Mouse (Mus musculus) ovary, postnatal 10 days (tissue): ENCODE data around the gene Trmt44.

Experiments used
- DNase-seq: peaks from one replicate; pipeline ENCODE4 v3.0.0; 2022; ENCODE audit warnings: low spot score

Trmt44 gene

DNA sequence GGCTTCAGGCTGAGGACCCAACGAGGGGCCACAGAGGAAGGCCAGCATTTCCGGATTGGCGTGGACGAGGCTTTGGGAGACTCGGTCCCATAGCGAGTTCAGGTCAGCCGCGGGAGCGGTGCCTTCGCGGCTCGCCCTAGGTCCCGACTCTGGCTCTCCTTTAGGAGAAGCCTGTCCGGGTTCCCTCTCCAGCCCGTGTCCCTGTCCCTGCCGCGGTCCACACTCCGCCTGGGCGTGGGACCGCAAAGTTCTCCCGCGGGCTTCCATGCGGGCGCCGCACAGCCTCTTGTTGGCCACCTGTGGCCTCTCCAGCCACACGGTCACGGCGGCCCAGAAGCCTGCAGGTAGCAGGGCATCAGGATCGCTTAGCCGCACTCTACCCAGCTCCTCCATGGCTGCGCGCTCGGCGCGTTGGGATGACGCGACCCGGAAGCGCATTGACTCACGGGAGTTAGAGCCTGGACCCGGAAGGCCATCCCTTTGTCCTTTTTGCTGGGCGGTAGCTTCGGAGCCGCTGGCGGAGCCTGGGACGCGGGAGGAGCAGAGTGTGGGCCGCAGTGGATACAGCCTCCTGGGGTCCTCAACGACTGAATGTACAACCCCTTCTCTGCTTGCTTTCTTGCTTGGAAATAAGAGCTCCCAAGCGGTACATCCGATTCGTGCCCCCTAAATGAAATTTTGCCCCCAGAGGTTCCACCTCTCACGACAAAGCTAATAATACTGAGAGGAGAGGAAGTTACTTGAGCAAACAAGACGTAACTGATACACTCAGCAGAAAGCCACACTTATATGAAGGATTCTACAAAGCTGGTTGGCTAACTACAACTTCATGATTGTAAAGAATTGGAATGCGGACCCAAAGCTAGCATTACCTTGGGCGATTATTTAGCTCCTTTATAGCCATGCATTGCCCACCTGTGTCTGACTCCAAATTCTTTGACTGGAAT is at the start of gene Trmt44:
Trmt44 (minus strand) TSS at position 418 of the 947 bp plus-strand sequence.
- peak; percentile 86 for DNase-seq

DNA sequence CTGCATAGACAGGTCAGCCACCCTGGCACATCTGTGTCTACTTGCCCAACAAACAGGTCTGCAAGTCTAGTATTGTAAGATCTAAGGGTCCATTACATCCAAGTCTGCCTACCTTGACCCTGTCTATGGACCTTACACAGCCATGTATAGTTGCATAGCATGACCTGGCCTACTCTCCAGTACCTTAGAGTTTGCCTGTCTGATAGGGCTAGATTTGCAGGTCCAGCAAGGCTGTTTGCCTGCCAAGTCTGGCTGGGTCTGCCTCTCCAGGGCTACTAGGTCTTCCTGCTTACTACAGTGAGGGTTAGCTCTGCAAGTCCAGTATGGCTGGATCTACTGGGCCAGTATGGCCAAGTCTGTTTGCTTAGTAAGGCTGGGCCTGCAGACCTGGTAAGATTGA is 49.0 kb upstream of the Trmt44 start:
- DNase-seq, result no peak

DNA sequence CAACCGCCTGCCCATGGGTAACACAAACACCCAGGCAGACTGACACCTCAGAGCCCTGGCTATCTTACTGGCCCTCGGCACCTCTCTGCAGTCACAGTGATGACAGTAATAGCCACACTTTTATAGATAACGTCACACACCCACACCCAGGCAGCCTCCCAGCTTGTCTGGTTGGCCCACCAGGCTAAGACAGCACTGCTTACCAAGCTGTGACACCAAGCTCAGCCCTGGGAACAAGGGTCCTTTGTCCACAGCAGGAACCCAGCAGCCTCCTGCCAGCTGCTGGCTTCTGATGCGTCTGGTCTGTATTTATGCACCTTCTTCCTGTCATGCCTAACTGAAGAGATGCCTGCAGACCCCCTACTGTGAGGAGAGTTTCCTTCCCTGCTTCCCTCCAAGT is 46.2 kb upstream of the Trmt44 start:
- no peak for DNase-seq

DNA sequence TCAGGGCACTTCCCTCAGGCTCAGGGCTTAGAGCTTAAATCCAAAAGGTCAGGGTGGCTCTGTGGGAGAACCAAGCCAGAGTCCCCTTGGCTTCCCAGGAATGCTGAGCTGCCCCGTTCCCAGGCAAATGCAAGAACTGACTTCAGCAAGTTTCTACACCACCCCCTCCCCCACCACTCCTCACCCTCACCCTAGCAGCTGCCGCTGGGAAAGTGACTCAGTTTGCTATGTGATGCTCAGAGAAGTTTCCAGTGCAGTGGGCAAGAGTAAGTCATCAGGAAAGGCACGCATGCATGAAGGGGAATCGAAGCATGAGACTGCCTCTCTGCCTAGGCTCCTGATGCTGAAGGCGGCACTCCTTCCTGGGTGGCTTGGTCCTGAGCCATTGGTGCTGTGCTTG is 42.1 kb upstream of the Trmt44 start:
- no peak for DNase-seq

DNA sequence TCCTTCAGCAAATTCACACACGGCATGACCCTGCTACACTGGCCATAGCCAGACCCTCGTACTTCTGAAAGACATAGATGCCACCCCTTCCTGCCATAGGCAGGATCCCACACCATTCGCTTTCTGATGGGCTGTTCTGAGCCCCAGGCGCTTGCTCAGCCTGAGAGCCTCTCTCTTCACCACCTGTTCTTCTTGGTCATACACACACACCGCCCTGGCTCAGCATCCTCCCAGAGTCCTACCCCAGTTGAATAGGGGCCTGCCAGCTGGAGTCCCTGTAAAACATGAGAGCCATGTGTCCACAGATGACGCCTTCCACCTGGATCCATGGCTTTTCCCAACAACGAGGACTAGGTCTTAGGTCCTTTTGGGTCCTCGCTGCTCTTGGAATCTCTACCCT is 37.9 kb upstream of the Trmt44 start:
- DNase-seq, result no peak

DNA sequence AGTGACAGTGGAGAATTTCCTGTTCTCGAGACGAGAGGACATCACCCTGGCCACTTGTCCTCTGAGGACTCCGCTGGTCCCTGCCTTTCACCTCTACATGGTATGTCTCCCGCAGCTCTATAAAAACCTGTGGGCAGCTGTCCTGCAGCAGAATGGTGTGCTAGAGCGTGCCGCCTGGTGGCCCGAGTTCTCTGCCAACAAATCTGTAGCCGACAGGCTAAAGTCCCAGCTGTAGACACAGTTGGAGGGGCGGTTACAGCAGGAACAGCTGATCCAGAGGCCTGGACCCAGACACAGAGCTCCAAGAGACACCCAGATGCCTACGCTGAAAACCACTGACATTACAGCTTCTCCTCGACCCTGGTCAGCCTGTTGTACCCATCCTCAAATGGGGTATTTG is 37.0 kb upstream of the Trmt44 start:
- DNase-seq, result no peak

DNA sequence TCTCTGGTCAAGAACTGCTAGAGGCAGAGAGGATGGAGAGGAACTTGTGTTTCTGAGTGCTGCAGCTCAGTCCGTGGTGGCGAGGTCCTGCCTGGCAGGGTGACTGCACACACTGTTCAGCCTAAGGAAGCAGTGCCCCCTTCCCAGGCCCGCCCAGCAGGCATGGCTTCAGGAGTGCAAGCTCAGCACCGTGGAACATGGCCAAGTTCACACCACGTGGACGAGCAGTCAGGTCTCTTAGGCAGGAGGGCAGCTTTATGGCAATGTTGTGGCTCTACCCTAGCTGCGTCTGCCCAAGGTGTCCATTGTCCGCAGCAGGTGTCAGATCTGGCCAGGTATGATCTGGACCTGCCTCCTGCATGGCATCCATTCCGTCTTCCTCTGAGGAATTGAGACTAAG is 36.3 kb upstream of the Trmt44 start:
- DNase-seq, result no peak

DNA sequence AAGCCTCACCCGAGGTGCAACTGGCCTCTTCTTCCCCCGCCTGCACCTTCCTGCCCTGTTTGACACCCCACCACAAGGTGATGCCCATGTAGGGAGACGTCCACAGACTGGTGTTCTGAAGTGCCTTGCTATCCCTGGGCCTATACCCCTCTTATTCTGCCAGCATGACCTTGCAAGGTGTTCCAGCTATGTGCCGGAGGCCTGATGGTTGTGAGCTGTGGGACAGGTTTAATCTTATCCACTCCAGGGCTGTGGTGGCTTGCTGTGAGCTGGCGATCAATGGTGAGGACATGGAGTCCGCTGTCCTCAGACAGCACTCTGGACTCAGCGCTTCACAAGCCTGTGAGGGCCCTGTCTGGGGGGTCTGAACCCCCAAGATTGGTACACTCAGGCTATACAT is 35.5 kb upstream of the Trmt44 start:
- no peak for DNase-seq

DNA sequence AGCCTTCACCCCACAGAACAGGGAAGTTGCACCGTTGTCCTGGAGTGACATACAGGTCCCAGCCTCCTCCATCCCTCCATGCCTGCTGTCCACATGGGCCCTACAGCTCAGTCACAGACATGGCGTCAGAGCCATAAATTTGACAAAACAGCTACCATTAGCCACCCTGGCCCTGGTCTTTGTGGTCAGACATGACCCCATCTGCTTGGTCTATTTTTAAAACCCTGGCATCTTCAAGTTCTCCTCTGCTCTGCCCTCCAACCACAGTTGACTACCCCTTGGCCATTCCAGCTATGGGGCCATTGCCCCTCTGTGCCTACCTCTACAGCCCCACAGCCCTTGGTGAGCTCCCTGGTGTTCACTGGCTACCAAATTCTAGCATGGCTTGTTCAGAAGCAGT is 35.1 kb upstream of the Trmt44 start:
- no peak for DNase-seq

DNA sequence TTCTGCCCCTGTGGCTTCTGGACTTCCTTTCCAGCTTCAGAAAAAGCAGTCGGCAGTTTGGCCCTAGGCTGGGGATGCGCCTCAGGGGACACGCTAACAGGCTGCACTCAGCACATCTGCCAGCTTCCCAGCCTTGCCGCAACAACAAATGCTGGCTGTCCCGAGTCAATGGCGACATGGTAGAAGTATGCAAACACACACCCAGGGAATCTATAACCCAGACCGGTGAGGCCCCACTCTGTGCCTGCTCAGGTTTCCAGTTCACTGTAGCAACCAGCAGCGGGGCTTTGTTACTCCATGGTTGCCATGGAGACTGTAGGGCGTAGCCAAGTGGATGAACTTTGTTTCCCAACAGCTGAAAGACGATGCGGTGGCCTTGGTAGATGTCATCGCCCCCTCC is 34.5 kb upstream of the Trmt44 start:
- DNase-seq, result no peak

DNA sequence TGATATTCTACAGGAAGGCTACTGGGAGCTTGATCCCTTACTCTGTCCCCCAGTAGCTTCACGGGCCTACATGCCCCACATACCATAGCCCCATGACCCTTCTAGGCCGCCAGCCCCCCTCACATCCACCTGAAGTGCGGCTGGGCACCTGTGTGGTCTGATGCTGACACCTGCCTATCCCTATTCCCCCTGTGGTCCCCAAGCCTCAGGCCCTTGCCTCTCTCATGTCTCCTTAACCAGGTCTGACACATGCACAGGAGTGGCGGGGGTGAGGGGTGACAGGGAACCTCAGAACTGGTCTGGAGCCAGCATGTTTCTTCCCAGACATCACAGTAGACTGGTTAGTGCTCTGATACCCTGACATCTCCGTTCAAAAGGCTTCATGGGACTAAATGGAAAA is 33.7 kb upstream of the Trmt44 start:
- no peak for DNase-seq

DNA sequence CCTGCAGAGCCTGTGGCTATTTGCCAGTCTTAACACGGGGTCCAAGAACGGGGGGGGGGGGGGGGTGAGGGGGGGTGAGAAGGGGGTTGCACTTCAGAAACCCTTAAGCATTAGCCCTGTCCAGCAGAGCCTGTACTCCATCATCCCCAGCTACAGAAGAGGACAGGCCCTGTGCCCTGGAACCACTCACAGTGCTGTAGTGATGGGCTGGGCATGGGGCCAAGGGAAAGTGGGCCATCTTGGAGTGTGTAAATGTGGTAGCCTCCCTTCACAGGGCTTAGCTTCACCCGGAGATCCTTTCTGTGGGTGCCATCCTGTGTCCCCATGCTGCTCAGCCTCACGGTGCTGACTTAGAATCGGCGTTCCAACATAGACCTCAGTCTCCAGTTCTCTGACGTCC is 32.9 kb upstream of the Trmt44 start:
- no peak for DNase-seq

DNA sequence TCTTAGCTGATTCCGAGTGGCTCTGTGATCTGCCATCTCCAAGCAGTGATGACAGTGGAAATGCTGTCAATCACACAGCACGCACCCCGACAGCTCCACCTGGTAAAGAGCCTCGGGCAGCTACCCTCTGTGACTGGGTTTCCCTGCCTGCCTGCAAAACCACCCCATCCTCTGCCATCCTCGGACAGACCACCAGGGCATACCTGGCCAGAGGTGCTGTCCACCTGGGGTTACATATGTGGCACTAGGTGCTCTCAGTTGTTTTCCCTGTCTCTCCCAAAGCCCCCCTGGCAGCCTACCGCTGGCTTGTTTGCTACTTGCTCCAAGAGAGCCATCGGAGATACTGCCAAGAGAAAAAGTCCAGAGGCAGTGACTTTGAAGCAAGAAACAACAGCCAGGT is 31.9 kb upstream of the Trmt44 start:
- DNase-seq, result no peak

DNA sequence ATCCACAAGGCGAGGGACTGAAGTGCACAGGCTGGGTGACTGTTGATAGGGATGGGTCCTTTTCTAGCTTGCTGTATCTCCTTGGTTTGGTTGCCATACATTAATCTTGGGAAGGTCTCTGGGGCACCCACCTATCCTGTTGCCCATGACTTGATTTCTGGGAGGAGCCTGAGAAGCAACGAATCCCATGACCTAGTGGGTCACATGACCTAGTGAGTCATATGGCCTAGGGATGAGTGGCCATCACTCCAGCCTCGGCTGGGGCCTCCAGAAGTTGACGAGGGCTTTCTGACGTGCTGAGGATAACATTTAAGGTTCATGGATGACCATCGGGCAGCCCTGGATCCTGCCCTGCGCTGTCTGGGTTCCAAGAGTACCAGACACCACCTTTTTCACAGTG is 30.5 kb upstream of the Trmt44 start:
- no peak for DNase-seq

DNA sequence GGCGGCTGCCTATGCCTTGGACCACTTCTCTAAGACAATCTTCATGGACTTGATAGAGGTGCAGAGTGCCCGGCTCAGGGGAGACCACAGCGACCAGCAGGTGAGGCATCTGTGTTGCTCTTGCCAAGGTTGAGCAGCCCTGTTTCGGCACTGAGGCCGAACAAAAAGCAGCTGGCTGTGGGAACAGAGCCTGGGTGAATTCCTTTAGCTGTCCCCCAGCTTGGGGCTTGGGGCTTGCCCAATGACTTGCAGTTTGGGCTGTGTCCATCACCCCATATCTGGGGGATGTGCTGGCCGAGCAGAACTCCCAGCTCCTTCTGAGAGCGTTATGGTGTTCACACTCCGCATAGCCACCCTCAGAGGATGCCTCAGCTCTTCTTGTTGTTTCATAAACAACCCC is 26.7 kb upstream of the Trmt44 start:
- no peak for DNase-seq

DNA sequence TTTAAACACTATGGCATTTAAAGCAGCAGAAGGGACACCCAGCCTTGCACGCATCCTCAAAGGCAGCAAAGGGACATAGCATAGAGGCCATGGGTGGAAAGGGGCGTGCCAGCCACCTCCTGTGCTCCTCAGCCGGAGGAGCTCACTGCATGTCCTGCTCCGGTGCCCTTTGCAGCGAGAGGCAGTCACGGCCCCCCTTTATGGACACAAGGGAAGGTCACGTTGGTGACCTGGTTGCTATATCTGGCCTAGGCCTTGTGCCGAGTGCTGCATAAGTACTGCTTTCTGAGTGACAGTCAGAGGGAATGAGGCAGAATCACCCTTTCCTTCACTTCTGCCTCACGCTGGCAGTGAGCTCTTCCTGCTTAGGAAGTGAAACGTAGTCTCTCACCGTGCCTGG is 25.4 kb upstream of the Trmt44 start:
- DNase-seq, result no peak

DNA sequence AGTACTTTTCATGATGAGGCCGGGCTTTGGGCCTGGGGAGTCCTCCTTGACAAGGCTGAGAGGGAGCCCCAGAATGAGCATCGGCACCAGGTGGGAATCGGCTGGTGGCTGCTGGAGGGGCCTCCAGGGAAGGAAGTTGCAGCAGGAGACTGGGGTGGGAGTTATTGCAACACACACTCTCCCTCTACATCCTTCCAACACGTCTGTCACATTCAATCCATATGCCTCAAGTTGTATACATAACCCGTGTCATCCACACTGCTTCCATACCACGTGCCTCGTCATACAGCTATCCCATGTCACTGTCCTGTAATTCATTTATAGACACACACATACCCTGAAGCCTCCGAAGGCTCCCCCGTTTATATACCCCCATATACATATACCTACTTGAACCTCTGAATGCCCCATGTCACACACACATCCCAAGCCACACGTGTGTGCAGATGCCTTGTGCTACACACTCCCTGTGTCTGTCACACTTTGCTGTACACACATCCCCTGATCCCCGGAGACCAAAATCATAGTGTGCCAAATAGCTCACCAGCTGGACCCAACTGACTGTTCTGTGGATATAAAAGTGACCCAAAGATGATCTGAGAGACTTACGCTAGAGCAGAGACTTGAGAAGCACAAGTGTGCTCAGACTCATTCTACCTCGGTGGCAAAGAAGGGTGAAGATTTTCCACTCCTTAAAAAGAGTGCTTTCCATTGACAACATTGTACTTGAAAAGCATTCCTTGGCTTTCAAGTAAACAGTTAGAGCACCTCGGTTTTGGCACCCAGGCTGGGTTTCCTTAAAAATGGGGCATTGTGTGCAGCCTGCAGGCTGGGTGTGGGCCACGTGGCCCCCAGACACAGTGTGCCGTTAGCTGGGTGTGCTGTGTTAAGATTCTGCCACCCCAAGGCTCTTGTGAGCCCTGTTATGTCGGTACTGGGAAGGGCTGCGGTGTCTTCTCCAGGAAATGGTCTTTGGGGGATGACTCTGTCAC is 21.6 kb upstream of the Trmt44 start:
- no peak for DNase-seq

DNA sequence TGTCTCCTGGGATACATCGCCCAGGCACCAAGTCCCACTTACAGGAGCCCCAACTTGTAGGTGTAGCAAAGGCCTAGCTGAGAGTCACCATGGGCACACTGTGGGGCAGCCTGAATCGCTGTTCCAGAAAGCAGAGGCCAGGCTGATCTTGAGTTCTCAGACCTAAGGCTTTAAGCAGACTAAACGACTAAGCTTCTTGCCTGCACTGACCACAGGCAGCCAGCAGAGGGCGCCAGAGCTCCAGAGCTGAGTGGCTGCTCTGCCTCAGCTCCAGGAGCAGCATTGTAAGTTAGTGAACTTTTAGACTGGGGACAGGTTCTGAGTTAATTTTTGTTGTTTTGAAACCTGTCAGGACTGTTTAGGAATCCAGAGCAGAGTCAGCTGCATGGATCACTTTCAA is 20.8 kb upstream of the Trmt44 start:
- DNase-seq, result peak; percentile 62

DNA sequence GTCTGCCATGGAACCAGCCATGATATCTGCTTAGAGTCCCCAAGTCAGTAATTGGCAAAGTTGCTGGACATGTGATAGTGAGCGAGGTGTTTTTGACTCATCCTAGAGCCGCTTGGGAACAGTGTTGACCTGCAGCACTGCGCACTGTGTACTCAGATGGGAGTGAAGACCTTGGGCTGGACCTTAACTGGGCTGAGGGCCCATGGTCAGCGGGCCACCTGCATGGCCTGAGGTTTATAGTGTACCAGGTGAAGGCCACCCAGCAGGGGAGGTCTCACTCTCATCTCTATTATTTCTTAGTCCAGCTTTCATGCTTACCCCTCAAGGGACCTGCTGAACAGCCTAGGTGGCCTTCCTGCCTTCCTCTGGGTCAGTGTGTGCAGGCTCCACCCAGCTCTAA is 19.9 kb upstream of the Trmt44 start:
- DNase-seq, result no peak

DNA sequence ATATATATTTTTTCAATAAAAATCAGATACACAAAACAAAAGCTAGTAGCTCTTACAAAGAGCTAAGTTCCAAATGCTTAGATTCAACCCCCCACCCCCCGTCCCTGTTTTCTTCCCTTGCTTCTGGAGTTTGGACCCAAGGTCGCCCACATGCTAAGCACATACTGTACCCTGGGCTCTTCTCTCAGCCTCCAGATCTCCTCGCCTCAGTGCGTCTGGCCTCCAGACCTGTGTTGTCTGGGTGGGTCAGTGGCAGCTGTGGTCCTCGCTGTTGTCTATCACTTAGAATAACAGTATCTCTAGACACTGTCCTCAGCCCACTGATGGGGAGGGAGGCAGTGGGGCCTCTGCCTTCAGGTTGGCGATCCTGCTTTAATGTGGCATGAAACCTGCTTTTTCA is 18.4 kb upstream of the Trmt44 start:
- DNase-seq, result no peak

DNA sequence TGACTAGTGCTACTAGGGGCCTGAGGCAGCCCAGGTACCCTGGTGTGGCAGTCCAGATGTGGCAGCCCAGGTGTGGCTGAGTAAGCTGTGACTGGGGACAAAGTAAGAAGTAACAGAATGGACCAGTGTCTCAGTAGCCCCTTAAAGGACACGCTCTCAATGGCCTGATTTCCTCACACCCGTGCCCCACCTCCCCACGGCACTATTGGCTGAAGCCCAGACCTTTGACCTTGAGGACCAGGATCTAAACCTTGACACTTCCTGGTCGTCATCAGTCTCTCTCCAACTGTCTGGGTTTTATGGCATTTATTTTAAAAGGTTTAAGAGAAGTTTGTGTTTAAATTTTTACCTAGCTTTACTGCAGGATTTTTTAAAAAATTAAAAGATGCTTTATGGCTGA is 18.0 kb upstream of the Trmt44 start:
- DNase-seq, result no peak

DNA sequence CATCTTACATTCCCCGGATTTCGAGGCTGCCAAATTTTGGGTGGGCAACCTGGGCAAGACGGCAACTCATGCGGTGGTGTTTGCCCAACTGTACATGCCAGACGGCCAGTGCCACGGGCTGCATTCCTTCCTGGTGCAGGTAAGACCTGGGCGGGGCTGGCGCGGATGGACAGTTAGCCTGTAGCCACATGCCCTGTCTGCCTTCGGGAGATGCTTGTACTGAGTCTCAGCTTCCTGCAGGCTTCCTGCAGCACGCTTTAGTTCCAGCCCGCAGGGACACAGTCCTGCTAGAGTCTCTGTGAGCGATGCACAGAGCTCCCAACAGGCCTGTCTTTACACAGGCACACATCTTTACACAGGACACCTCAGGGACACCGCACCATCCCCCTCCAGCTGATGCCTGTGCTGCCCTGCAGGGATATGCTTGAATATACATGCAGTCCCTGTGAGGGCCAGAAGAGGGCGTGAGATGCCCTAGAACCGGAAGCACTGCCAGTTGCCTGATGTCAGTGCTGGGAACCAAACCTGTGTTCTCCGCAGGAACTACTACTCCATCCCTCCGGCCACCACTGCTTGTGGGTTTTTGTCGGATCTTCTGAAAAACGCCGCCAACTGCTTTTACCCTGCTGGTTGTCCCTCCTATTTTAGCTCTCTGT is 17.3 kb upstream of the Trmt44 start:
- DNase-seq, result no peak
